Comparison of ENCODE assay signal across 24 mouse cellular contexts in the genomic region with DNA sequence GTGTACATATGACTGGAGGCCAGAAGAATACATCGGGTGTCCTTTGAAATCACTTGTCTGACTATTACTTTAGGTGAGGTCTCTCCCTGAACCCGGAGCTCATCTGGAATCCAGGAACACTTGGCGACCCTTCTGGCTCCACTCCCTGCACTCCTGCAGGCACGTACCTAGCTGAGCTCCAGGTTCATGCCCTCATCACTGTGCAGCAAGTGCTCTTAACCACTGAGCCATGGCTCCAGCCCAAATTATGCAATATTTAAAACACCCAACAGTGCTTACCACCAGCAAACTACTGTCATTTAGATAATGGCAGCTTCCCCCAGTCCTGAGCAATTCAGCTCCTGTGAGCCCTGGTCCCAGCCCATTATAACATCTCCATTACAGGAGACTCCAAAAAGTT. TPM values are rescaled to one million over a fixed set of nuclear protein-coding genes. Genes with fewer than 3 reads are reported as not detected.
DNase-seq lines count a peak whose midpoint lies in the region; ATAC-seq lines count a peak whose summit lies in the region.
"Had no signal": no experiment of that assay in that cellular context is flagged by ENCODE, and none has a peak within 500 bp of the region (broad histone marks: within the 10 kb centered on the region; RNA-seq: fewer than 3 reads in every experiment).

No protein-coding gene starts in this region.

- no peak overlapping the region for H3K27ac ChIP-seq in lung, embryonic 16.5 days (ENCODE audit: low read length)
- H3K27ac ChIP-seq: embryonic facial prominence, embryonic 10.5 days; embryonic facial prominence, embryonic 12.5 days; forebrain, embryonic 13.5 days; forebrain, embryonic 15.5 days had no signal

- no peak overlapping the region for H3K4me2 ChIP-seq in lung, embryonic 16.5 days (ENCODE audit: low read depth, low read length)
- H3K4me2 ChIP-seq: embryonic facial prominence, embryonic 12.5 days; forebrain, embryonic 13.5 days; forebrain, embryonic 15.5 days had no signal

- no peak for DNase-seq in lung, postnatal 14 days
- DNase-seq in lung, postnatal 25 days (ENCODE audit: low spot score) = peak; percentile 30
- DNase-seq in lung, postnatal 10 days = no peak
- peak; percentile 53 for DNase-seq in lung, postnatal 36 days
- DNase-seq in heart, postnatal 14 days = no peak
- DNase-seq: adrenal gland, adult 8-10 months; adrenal gland, postnatal 14 days; adrenal gland, postnatal 36 days; cerebellum, adult 11-12 months; cerebellum, adult 2 months; cerebellum, adult 9-10 months; cerebellum, postnatal 10 days; cerebellum, postnatal 25 days had no signal

- no peak overlapping the region for H3K4me3 ChIP-seq in lung, embryonic 16.5 days (ENCODE audit: low read length)
- H3K4me3 ChIP-seq: embryonic facial prominence, embryonic 10.5 days; embryonic facial prominence, embryonic 12.5 days; forebrain, embryonic 13.5 days; forebrain, embryonic 15.5 days had no signal

- 78% methylated on average over 4 of the region's 4 CpGs for WGBS in lung, embryonic 16.5 days

- intact Hi-C loops in heart, postnatal 14 days (cut with DNase I) = no loop called here

- peak; percentile 49; the same call in 1 of the 2 replicates for ATAC-seq in lung, embryonic 16.5 days (ENCODE audit: low read depth)
- ATAC-seq: forebrain, embryonic 13.5 days; forebrain, embryonic 15.5 days had no signal

- H3K9me3 ChIP-seq in lung, embryonic 16.5 days (ENCODE audit: control insufficient read depth, low read length) = no peaks in the 10 kb centered on the region
- H3K9me3 ChIP-seq: embryonic facial prominence, embryonic 10.5 days; embryonic facial prominence, embryonic 12.5 days; forebrain, embryonic 13.5 days; forebrain, embryonic 15.5 days had no signal

- no peaks in the 10 kb centered on the region for H3K4me1 ChIP-seq in lung, embryonic 16.5 days (replicated peaks; ENCODE audit: control insufficient read depth, insufficient read depth, low read length)
- H3K4me1 ChIP-seq: embryonic facial prominence, embryonic 10.5 days; embryonic facial prominence, embryonic 12.5 days; forebrain, embryonic 13.5 days; forebrain, embryonic 15.5 days had no signal

- no peaks in the 10 kb centered on the region for H3K36me3 ChIP-seq in lung, embryonic 16.5 days (ENCODE audit: control insufficient read depth, insufficient read depth, low read length)
- H3K36me3 ChIP-seq: embryonic facial prominence, embryonic 10.5 days; embryonic facial prominence, embryonic 12.5 days; forebrain, embryonic 15.5 days had no signal

- H3K27me3 ChIP-seq in lung, embryonic 16.5 days (ENCODE audit: control insufficient read depth, insufficient read depth, low read depth, low read length) = no peaks in the 10 kb centered on the region
- H3K27me3 ChIP-seq: embryonic facial prominence, embryonic 12.5 days; forebrain, embryonic 13.5 days; forebrain, embryonic 15.5 days had no signal

- no peak overlapping the region for H3K9ac ChIP-seq in lung, embryonic 16.5 days (ENCODE audit: low read length)
- H3K9ac ChIP-seq: embryonic facial prominence, embryonic 12.5 days; forebrain, embryonic 13.5 days; forebrain, embryonic 15.5 days had no signal

RNA-seq across cellular contexts. Expression of a gene that starts 4.2 kb away (rescaled TPM):
- polyA plus RNA-seq in lung, embryonic 16.5 days (2015; fragmentation: Nextera tagmentation; extraction: Ambion mirVana) = 0.28 and 0.43 TPM in 2 replicates
- under 1 TPM; 0.46 to 0.50 TPM for total RNA-seq in heart, postnatal 14 days (2021)
- total RNA-seq: adrenal gland, adult 18-20 months; adrenal gland, adult 8-10 months; ES-E14; MEL had no signal
- polyA plus RNA-seq: C2C12; cerebellum, adult 2 months; cortical plate, adult 2 months; embryonic facial prominence, embryonic 10.5 days; embryonic facial prominence, embryonic 14.5 days; forebrain, embryonic 13.5 days had no signal

Comparison
In these comparisons a context has a peak if more than half of its experiments do, and no peak if none do; other contexts are left out.
1. DNase-seq: peak in lung, postnatal 25 days (single experiment) and lung, postnatal 36 days (single experiment); none in lung, postnatal 14 days (single experiment), lung, postnatal 10 days (single experiment) and heart, postnatal 14 days (0 of 2).